Mouse (Mus musculus) limb, embryonic 13.5 days (tissue): ENCODE data around the gene Kat7. TPM values are rescaled to one million over a fixed set of nuclear protein-coding genes. Genes with fewer than 3 reads are reported as not detected.

Source experiments
- ATAC-seq: fragments of 200-750 bp; cut with Nextera tagmentation; 2 replicates; pipeline ENCODE4 v1.8.0; 2017; ENCODE audit warnings: low read depth, moderate number of reproducible peaks, moderate TSS enrichment; ENCODE audit not compliant: low FRiP score
- H3K27ac ChIP-seq: fragments of 300-500 bp; sonication (generic); 2 replicates; pipeline ENCODE4 v1.5.1; 2015; ENCODE audit warnings: inconsistent platforms, mild to moderate bottlenecking, moderate library complexity
- H3K27me3 ChIP-seq: fragments of 300-500 bp; sonication (generic); 2 replicates; pipeline ENCODE4 v1.6.1; 2015; ENCODE audit warnings: mild to moderate bottlenecking, inconsistent platforms
- H3K36me3 ChIP-seq: fragments of 300-500 bp; sonication (generic); 2 replicates; pipeline ENCODE4 v1.6.1; 2015; ENCODE audit warnings: inconsistent platforms, mild to moderate bottlenecking, moderate library complexity
- H3K4me1 ChIP-seq: fragments of 300-500 bp; sonication (generic); 2 replicates; pipeline ENCODE4 v1.6.1; 2015; ENCODE audit warnings: inconsistent platforms
- H3K4me2 ChIP-seq: fragments of 300-500 bp; sonication (generic); replicated peaks from 2 replicates; pipeline ENCODE4 v1.6.1; 2015; ENCODE audit warnings: inconsistent platforms, mild to moderate bottlenecking, moderate library complexity
- H3K4me3 ChIP-seq: fragments of 300-500 bp; sonication (generic); 2 replicates; pipeline ENCODE4 v1.5.1; 2015; ENCODE audit warnings: moderate library complexity, mild to moderate bottlenecking, inconsistent platforms
- H3K9ac ChIP-seq: fragments of 300-500 bp; sonication (generic); 2 replicates; pipeline ENCODE4 v1.6.1; 2015; ENCODE audit warnings: mild to moderate bottlenecking, inconsistent platforms
- H3K9me3 ChIP-seq: fragments of 300-500 bp; sonication (generic); 2 replicates; pipeline ENCODE4 v1.6.1; 2016; ENCODE audit warnings: inconsistent platforms
- WGBS: fragments of 180-500 bp; shearing (Covaris S2); methylation state at CpG from one replicate; pipeline ENCODE4 v1.1.7; 2015; 5-methylcytosine and 5-hydroxymethylcytosine counted together
- polyA plus RNA-seq: library from polyadenylated mRNA; unstranded; fragments of >200 nt; fragmentation: Nextera tagmentation; extraction: Ambion mirVana; gene quantifications from 2 replicates; pipeline ENCODE4 v1.2.1, GENCODE M21; 2015

Kat7 gene
- polyA plus RNA-seq, 1 experiment from 2014 or later = 71.9 TPM

GRCm38 (mm10) chr11:95344181-95344580 is 34.1 kb upstream of the Kat7 start:
- no peak for ATAC-seq
- Histone ChIP-seq H3K36me3 (peaks cover 24% of the 10 kb centered on the region), H3K4me1 (peaks cover 47% of the 10 kb centered on the region), H3K9me3 (no peaks in the 10 kb centered on the region), H3K27ac (no peak overlapping the region; the same call in 1 of the 2 replicates), H3K4me2 (no peak overlapping the region), H3K9ac (0 out of 2 replicates have a peak overlapping the region, but pooled peaks have one; percentile 19), H3K4me3 (no peak overlapping the region), H3K27me3 (no peaks in the 10 kb centered on the region)
- WGBS = 21% methylated on average over 2 of the region's 2 CpGs

DNA sequence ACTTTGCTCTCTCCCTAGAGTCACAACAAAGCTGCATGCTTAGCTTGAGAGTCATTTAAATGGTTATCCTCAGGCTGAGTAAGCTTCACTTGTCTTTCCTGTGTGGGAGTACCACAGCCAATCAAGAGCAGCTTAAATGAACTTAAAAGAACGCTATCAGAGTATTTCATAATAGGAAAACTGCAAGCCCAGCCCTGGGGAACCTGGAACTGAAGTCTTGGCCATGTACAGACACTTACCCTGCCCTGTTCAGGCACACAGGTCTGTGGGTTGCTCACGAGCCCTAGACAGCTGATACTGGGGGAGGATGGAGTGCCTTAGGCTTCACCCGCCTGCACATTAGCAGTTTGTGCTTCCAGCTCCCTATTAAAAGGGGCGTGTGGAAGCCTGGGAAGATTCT is 33.1 kb upstream of the Kat7 start:
- Histone ChIP-seq H3K4me2 (no peak overlapping the region), H3K4me1 (peaks cover 57% of the 10 kb centered on the region), H3K9me3 (no peaks in the 10 kb centered on the region), H3K27me3 (no peaks in the 10 kb centered on the region), H3K4me3 (no peak overlapping the region), H3K9ac (no peak overlapping the region), H3K36me3 (peaks cover 14% of the 10 kb centered on the region), H3K27ac (no peak overlapping the region)
- ATAC-seq = no peak
- WGBS = 53% methylated on average over 4 of the region's 4 CpGs

GRCm38 (mm10) chr11:95340664-95341063 is 30.6 kb upstream of the Kat7 start:
- Histone ChIP-seq H3K36me3 (no peaks in the 10 kb centered on the region), H3K4me3 (0 out of 2 replicates have a peak overlapping the region, but pooled peaks have one; percentile 94), H3K27ac (peak overlapping the region; percentile 76; the same call in 1 of the 2 replicates), H3K9ac (no peak overlapping the region), H3K4me1 (peaks cover 69% of the 10 kb centered on the region), H3K9me3 (no peaks in the 10 kb centered on the region), H3K4me2 (peak overlapping the region; percentile 78; the same call in 1 of the 2 replicates), H3K27me3 (no peaks in the 10 kb centered on the region)
- no peak for ATAC-seq
- 17% methylated on average over 5 of the region's 5 CpGs for WGBS

DNA sequence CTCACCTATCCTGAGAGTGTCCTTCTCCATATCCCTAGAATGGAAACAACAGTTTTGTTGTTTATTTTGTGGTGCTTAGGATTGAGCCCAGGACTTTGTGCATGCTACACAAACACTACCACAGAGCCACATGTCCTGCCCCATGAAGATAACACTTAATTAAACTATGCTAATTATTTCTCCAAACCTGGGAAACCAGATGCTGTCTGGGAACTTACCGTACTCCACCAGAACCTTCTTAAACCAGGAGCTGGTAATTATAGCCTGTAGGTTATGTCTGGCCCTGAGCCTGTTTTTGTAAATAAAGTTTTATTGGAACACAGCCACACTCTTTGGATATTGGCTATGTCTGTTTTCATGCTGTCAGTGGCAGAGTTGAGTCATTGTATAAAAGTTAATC is 30.2 kb upstream of the Kat7 start:
- 33% methylated on average over 1 of the region's 1 CpGs for WGBS
- 0 out of 2 replicates have a peak overlapping the region, but pooled peaks have one; percentile 15 for H3K9ac ChIP-seq
- H3K27ac ChIP-seq = peak overlapping the region; percentile 76; the same call in 1 of the 2 replicates
- H3K36me3 ChIP-seq = no peaks in the 10 kb centered on the region
- ATAC-seq = no peak
- H3K4me3 ChIP-seq = 0 out of 2 replicates have a peak overlapping the region, but pooled peaks have one; percentile 94
- peak overlapping the region; percentile 78 for H3K4me2 ChIP-seq
- no peaks in the 10 kb centered on the region for H3K27me3 ChIP-seq
- peaks cover 67% of the 10 kb centered on the region for H3K4me1 ChIP-seq
- no peaks in the 10 kb centered on the region for H3K9me3 ChIP-seq

DNA sequence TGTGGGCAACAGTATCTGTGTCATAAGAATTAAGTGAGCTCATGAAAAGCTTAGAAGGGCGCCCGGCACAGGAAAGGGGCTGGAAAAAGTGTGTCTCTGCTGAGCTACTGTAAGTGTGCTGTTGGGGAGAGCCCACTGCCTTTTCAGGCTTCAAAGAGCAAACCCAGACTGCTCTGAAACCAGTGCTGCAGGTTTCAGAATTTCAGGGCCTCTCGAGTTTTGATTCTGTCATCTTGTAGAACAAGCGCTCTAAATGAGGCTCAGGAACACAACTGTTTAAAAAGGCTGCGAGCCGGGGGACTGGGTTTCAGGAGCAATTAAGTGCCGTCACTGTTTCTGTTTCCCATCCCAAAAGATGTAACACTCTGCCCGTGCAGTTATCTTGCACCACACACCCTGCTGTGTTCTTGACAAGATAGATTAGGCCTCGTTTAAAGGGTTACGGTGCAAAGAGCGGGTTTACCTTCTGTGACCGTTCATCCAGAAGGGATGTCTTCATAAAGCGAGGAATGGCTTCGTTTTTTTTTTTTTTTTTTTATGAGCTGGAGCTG is 29.5 kb upstream of the Kat7 start:
- H3K36me3 ChIP-seq = no peaks in the 10 kb centered on the region
- 7% methylated on average over 14 of the region's 14 CpGs for WGBS
- H3K27ac ChIP-seq = peak overlapping the region; percentile 76; the same call in 1 of the 2 replicates
- H3K4me2 ChIP-seq = peak overlapping the region; percentile 78
- no peak for ATAC-seq
- H3K4me3 ChIP-seq = peak overlapping the region; percentile 94
- no peaks in the 10 kb centered on the region for H3K27me3 ChIP-seq
- H3K9ac ChIP-seq = peak overlapping the region; percentile 15; the same call in 1 of the 2 replicates
- no peaks in the 10 kb centered on the region for H3K9me3 ChIP-seq
- peaks cover 61% of the 10 kb centered on the region for H3K4me1 ChIP-seq

DNA sequence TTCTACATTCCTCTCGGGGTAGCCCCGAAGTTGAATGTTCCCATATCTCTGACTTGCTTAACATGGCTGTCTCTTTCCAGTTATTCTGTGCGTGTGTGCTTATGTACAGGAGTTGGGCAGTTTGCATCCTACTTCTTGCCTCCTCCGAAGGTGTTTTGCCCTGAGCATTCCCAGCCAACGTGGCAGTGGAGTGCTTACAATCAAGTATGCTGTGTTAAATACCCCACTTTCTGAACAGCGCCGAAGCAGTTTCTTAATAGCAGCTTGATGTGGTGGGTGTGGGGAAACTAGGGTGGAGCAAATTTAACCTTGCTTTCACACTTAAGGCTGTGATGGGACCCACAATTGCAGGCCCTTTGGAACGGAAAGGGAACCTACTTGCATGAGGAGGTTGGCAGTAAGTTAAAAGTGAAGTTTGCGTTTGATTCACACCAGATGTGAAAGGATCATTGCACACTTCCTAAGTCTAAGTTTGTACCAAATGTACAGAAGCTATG is 27.8 kb upstream of the Kat7 start:
- Histone ChIP-seq H3K9ac (peak overlapping the region; percentile 88), H3K27ac (peak overlapping the region; percentile 72; the same call in 1 of the 2 replicates), H3K36me3 (no peaks in the 10 kb centered on the region), H3K9me3 (no peaks in the 10 kb centered on the region), H3K4me1 (peaks cover 44% of the 10 kb centered on the region), H3K4me3 (peak overlapping the region; percentile 94), H3K27me3 (no peaks in the 10 kb centered on the region), H3K4me2 (peak overlapping the region; percentile 78)
- 3% methylated on average over 9 of the region's 9 CpGs for WGBS
- ATAC-seq = no peak

GRCm38 (mm10) chr11:95337129-95337813 is 27.2 kb upstream of the Kat7 start:
- Histone ChIP-seq H3K9ac (peak overlapping the region; percentile 88), H3K9me3 (no peaks in the 10 kb centered on the region), H3K27me3 (no peaks in the 10 kb centered on the region), H3K36me3 (no peaks in the 10 kb centered on the region), H3K4me1 (peaks cover 41% of the 10 kb centered on the region), H3K4me3 (peak overlapping the region; percentile 94), H3K27ac (peak overlapping the region; percentile 72), H3K4me2 (peak overlapping the region; percentile 78)
- WGBS = under 1% methylated on average over 50 of the region's 50 CpGs
- peak; percentile 58 for ATAC-seq

DNA sequence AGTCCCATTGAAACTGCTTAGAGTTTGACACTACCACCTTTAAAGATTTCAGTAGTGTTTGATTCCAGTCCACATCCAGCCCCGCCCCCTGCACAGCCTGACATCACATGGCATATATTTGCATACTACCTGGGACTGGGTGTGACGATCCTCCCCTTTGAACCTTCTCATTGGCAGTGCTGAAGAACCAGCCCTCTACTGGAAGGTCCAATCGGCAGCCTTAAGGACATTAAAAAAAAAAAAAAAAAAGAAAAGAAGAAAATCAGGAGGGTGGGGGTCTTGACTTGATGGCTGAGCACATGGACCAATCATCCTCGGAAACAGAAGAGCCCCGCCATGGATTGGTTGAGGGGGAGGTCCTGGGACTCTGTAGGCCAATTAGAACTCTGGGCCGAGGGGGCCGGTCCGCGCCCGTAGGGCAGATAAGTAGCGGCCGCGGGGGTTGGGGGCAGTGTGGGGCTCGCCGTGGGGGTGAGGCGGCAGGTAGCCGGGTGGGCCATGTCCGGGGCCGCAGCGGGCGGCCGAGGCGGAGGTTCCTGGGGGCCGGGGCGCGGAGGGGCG is 26.6 kb upstream of the Kat7 start, which contains the start of gene Fam117a:
TSS of gene Fam117a (plus strand) at position 451 of the 561 bp plus-strand sequence.
- no peaks in the 10 kb centered on the region for H3K36me3 ChIP-seq
- no peaks in the 10 kb centered on the region for H3K9me3 ChIP-seq
- no peaks in the 10 kb centered on the region for H3K27me3 ChIP-seq
- H3K9ac ChIP-seq = peak within 1 kb of the TSS; percentile 88
- peak within 1 kb of the TSS; percentile 72 for H3K27ac ChIP-seq
- ATAC-seq = peak; percentile 99
- H3K4me3 ChIP-seq = peak within 1 kb of the TSS; percentile 94
- H3K4me1 ChIP-seq = peaks cover 41% of the 10 kb centered on the region
- peak within 1 kb of the TSS; percentile 78 for H3K4me2 ChIP-seq
- under 1% methylated on average over 26 of the region's 27 CpGs for WGBS

DNA sequence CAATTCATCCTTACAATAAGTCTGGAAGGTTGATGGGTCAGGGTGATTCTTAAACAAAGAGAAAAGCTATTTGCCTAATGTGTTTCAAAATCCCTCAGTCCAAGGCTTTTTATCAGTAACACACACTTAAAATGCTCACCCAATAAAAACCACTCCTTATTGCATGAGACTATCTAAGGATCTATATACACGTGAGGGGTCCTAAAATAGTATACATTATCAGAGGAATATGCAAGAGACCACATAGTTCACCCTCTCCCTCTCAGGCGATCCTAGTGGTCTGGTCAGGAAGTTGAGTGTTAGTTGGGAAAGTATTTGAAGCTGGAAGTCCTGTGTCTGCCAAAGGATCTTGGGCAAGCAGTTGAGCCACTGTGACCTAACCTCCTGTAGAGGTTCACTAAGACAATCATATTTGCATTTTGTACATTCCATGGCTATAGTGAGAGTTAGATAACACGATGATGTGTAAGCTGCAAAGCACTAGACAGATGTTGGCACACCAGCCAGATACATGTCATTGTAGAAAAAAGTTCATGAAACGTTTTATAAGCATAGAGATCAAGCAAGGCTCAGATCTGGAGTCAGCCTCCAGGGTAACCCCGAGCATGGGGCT is 24.5 kb upstream of the Kat7 start:
- WGBS = 60% methylated on average over 5 of the region's 5 CpGs
- Histone ChIP-seq H3K27ac (no peak overlapping the region), H3K9me3 (no peaks in the 10 kb centered on the region), H3K9ac (no peak overlapping the region), H3K27me3 (no peaks in the 10 kb centered on the region), H3K4me1 (peaks cover 25% of the 10 kb centered on the region), H3K36me3 (no peaks in the 10 kb centered on the region), H3K4me2 (no peak overlapping the region), H3K4me3 (no peak overlapping the region)
- no peak for ATAC-seq

- Histone ChIP-seq H3K4me3 (no peak overlapping the region), H3K4me1 (peaks cover 18% of the 10 kb centered on the region), H3K36me3 (no peaks in the 10 kb centered on the region), H3K4me2 (no peak overlapping the region), H3K9me3 (no peaks in the 10 kb centered on the region), H3K27me3 (no peaks in the 10 kb centered on the region), H3K9ac (no peak overlapping the region), H3K27ac (no peak overlapping the region)
- WGBS = 84% methylated on average over 9 of the region's 9 CpGs
- ATAC-seq = no peak
These were observed 23.8 kb upstream of the Kat7 start for GRCm38 (mm10) chr11:95333805-95334204.

GRCm38 (mm10) chr11:95333209-95333608 is 23.2 kb upstream of the Kat7 start:
- WGBS = 63% methylated on average over 4 of the region's 4 CpGs
- Histone ChIP-seq H3K9me3 (no peaks in the 10 kb centered on the region), H3K27me3 (no peaks in the 10 kb centered on the region), H3K4me3 (no peak overlapping the region), H3K27ac (no peak overlapping the region), H3K36me3 (no peaks in the 10 kb centered on the region), H3K4me1 (peaks cover 12% of the 10 kb centered on the region), H3K4me2 (no peak overlapping the region), H3K9ac (no peak overlapping the region)
- ATAC-seq = no peak

DNA sequence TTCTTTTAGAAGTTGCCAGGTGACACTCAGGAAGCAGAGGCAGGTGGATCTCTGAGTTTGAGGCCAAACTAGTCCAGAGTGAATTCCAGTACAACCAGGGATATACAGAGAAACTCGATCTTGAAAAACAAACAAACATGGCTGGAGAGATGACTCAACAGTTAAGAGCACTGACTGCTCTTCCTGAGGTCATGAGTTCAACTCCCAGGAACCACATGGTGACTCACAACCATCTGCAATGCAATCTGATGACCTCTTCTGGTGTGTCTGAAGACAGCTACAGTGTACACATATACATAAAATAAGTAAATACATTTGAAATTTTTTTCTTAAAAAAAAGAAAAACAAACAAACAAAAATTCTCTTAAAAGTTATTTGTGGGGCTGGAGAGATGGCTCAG is 20.6 kb upstream of the Kat7 start:
- 68% methylated on average over 1 of the region's 1 CpGs for WGBS
- no peak overlapping the region for H3K9ac ChIP-seq
- H3K36me3 ChIP-seq = no peaks in the 10 kb centered on the region
- ATAC-seq = no peak
- no peak overlapping the region for H3K4me2 ChIP-seq
- H3K4me3 ChIP-seq = no peak overlapping the region
- H3K9me3 ChIP-seq = no peaks in the 10 kb centered on the region
- no peaks in the 10 kb centered on the region for H3K27me3 ChIP-seq
- no peaks in the 10 kb centered on the region for H3K4me1 ChIP-seq
- H3K27ac ChIP-seq = no peak overlapping the region
